Comparison of ENCODE assay signal across 14 mouse cellular contexts in the genomic region with DNA sequence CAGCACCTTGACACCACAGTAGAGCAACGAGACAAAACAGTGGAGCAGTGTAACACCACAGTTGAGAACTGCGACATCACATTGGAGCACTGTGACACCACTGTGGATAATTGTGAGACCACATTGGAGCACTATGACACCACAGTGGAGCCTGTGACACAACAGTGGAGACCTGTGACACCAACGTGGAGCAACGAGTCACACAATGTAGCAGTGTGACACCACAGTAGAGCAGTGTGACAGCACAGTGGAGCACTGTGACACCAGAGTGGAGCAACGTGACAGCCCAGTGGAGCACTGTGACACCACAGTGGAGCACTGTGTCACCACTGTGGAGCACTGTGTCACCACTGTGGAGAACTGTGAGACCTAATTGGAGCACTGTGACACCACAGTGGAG.
DNase-seq lines count a peak whose midpoint lies in the region; ATAC-seq and TF ChIP-seq lines count a peak whose summit lies in the region.
"Had no signal": no experiment of that assay in that cellular context is flagged by ENCODE, and none has a peak within 500 bp of the region (broad histone marks: within the 10 kb centered on the region; RNA-seq: fewer than 3 reads in every experiment).

No protein-coding gene starts in this region.

- H3K4me3 ChIP-seq in embryonic facial prominence, embryonic 11.5 days (ENCODE audit: low read depth, low read length) = no peak overlapping the region
- H3K4me3 ChIP-seq in embryonic facial prominence, embryonic 10.5 days = no peak overlapping the region
- no peak overlapping the region for H3K4me3 ChIP-seq in hindbrain, embryonic 13.5 days
- no peak overlapping the region for H3K4me3 ChIP-seq in hindbrain, postnatal 0 days (ENCODE audit: low read length)
- H3K4me3 ChIP-seq in midbrain, embryonic 11.5 days (ENCODE audit: low read depth, low read length) = no peak overlapping the region
- no peak overlapping the region for H3K4me3 ChIP-seq in midbrain, embryonic 10.5 days
- no peak overlapping the region for H3K4me3 ChIP-seq in midbrain, embryonic 14.5 days (replicated peaks; ENCODE audit: low read depth, low read length)
- H3K4me3 ChIP-seq: heart, embryonic 15.5 days; limb, embryonic 15.5 days had no signal

- H3K4me1 ChIP-seq in embryonic facial prominence, embryonic 11.5 days (ENCODE audit: control insufficient read depth, insufficient read depth, low read length) = no peaks in the 10 kb centered on the region
- no peaks in the 10 kb centered on the region for H3K4me1 ChIP-seq in embryonic facial prominence, embryonic 10.5 days
- no peaks in the 10 kb centered on the region for H3K4me1 ChIP-seq in hindbrain, embryonic 13.5 days (replicated peaks)
- H3K4me1 ChIP-seq in hindbrain, postnatal 0 days (ENCODE audit: insufficient read depth, low read length) = no peaks in the 10 kb centered on the region
- no peaks in the 10 kb centered on the region for H3K4me1 ChIP-seq in midbrain, embryonic 11.5 days (ENCODE audit: control insufficient read depth, insufficient read depth, low read length)
- no peaks in the 10 kb centered on the region for H3K4me1 ChIP-seq in midbrain, embryonic 10.5 days
- H3K4me1 ChIP-seq in midbrain, embryonic 14.5 days (ENCODE audit: control insufficient read depth, insufficient read depth, low read length) = no peaks in the 10 kb centered on the region
- H3K4me1 ChIP-seq: heart, embryonic 15.5 days; limb, embryonic 15.5 days had no signal

- peak; percentile 9; the same call in 1 of the 2 replicates for ATAC-seq in embryonic facial prominence, embryonic 11.5 days (replicated peaks; ENCODE audit: insufficient number of reproducible peaks, low FRiP score, low TSS enrichment, low read depth)
- ATAC-seq in hindbrain, embryonic 13.5 days (ENCODE audit: low FRiP score) = peak; percentile 6; the same call in 1 of the 2 replicates
- no peak for ATAC-seq in hindbrain, postnatal 0 days
- 0 out of 2 replicates have a peak, but pooled peaks have one; percentile 2 for ATAC-seq in midbrain, embryonic 11.5 days (ENCODE audit: low FRiP score)
- peak; percentile 9; the same call in 1 of the 2 replicates for ATAC-seq in midbrain, embryonic 14.5 days (ENCODE audit: low FRiP score, low TSS enrichment)
- ATAC-seq: forebrain, embryonic 16.5 days had no signal

- WGBS in embryonic facial prominence, embryonic 11.5 days = 77% methylated on average over 5 of the region's 5 CpGs
- WGBS in embryonic facial prominence, embryonic 10.5 days = 77% methylated on average over 5 of the region's 5 CpGs
- 73% methylated on average over 5 of the region's 5 CpGs for WGBS in hindbrain, embryonic 13.5 days
- 75% methylated on average over 5 of the region's 5 CpGs for WGBS in hindbrain, postnatal 0 days
- WGBS in midbrain, embryonic 11.5 days = 69% methylated on average over 5 of the region's 5 CpGs
- 74% methylated on average over 5 of the region's 5 CpGs for WGBS in midbrain, embryonic 10.5 days
- 77% methylated on average over 5 of the region's 5 CpGs for WGBS in midbrain, embryonic 14.5 days

- no peak for DNase-seq in embryonic facial prominence, embryonic 11.5 days (ENCODE audit: low spot score)
- DNase-seq in embryonic facial prominence, embryonic 10.5 days (ENCODE audit: low spot score) = no peak
- no peak for DNase-seq in hindbrain, postnatal 0 days (ENCODE audit: low spot score)
- DNase-seq in midbrain, embryonic 11.5 days (ENCODE audit: low spot score, missing footprints) = peak; percentile 17
- DNase-seq in midbrain, embryonic 10.5 days (ENCODE audit: low spot score) = no peak
- no peak for DNase-seq in midbrain, embryonic 14.5 days
- no peak for DNase-seq in left cerebral cortex, postnatal 14 days (ENCODE audit: low spot score in 2 of 2)
- DNase-seq: cerebellum, adult 18-20 months; kidney, adult 2 months; layer of hippocampus, adult 9-11 months had no signal

- H3K27me3 ChIP-seq in embryonic facial prominence, embryonic 11.5 days (ENCODE audit: control insufficient read depth, insufficient read depth, low read length) = no peaks in the 10 kb centered on the region
- no peaks in the 10 kb centered on the region for H3K27me3 ChIP-seq in embryonic facial prominence, embryonic 10.5 days (replicated peaks; ENCODE audit: low read depth, poor library complexity, severe bottlenecking)
- H3K27me3 ChIP-seq in hindbrain, embryonic 13.5 days = no peaks in the 10 kb centered on the region
- H3K27me3 ChIP-seq in hindbrain, postnatal 0 days (ENCODE audit: insufficient read depth, low read length) = no peaks in the 10 kb centered on the region
- H3K27me3 ChIP-seq in midbrain, embryonic 11.5 days (ENCODE audit: control insufficient read depth, insufficient read depth, low read length) = no peaks in the 10 kb centered on the region
- no peaks in the 10 kb centered on the region for H3K27me3 ChIP-seq in midbrain, embryonic 10.5 days (ENCODE audit: low read depth, poor library complexity, severe bottlenecking)
- H3K27me3 ChIP-seq in midbrain, embryonic 14.5 days (ENCODE audit: control insufficient read depth, insufficient read depth, low read length) = no peaks in the 10 kb centered on the region
- H3K27me3 ChIP-seq: heart, embryonic 15.5 days; limb, embryonic 15.5 days had no signal

- H3K4me2 ChIP-seq in embryonic facial prominence, embryonic 11.5 days (ENCODE audit: low read depth, low read length) = no peak overlapping the region
- H3K4me2 ChIP-seq in hindbrain, embryonic 13.5 days = no peak overlapping the region
- H3K4me2 ChIP-seq in hindbrain, postnatal 0 days (ENCODE audit: low read depth, low read length) = no peak overlapping the region
- no peak overlapping the region for H3K4me2 ChIP-seq in midbrain, embryonic 11.5 days
- H3K4me2 ChIP-seq in midbrain, embryonic 14.5 days (ENCODE audit: low read length) = no peak overlapping the region
- H3K4me2 ChIP-seq: heart, embryonic 15.5 days; limb, embryonic 15.5 days had no signal

- H3K9ac ChIP-seq in embryonic facial prominence, embryonic 11.5 days (replicated peaks; ENCODE audit: low read length) = no peak overlapping the region
- no peak overlapping the region for H3K9ac ChIP-seq in hindbrain, embryonic 13.5 days
- no peak overlapping the region for H3K9ac ChIP-seq in hindbrain, postnatal 0 days (replicated peaks; ENCODE audit: low read length)
- no peak overlapping the region for H3K9ac ChIP-seq in midbrain, embryonic 11.5 days (ENCODE audit: low read length)
- H3K9ac ChIP-seq in midbrain, embryonic 14.5 days (replicated peaks; ENCODE audit: low read length) = no peak overlapping the region
- H3K9ac ChIP-seq: heart, embryonic 15.5 days; limb, embryonic 15.5 days had no signal

- intact Hi-C loops in left cerebral cortex, postnatal 14 days (cut with DNase I) = no loop called here

- H3K36me3 ChIP-seq in embryonic facial prominence, embryonic 11.5 days (replicated peaks; ENCODE audit: control insufficient read depth, insufficient read depth, low read depth, low read length) = no peaks in the 10 kb centered on the region; the same call in none of the 2 replicates
- H3K36me3 ChIP-seq in embryonic facial prominence, embryonic 10.5 days (replicated peaks) = no peaks in the 10 kb centered on the region
- H3K36me3 ChIP-seq in hindbrain, embryonic 13.5 days = 0 out of 2 replicates have a peak, but pooled peaks cover 3% of the 10 kb centered on the region
- H3K36me3 ChIP-seq in hindbrain, postnatal 0 days (ENCODE audit: insufficient read depth, low read length) = no peaks in the 10 kb centered on the region
- H3K36me3 ChIP-seq in midbrain, embryonic 11.5 days (ENCODE audit: control insufficient read depth, insufficient read depth, low read length) = no peaks in the 10 kb centered on the region
- H3K36me3 ChIP-seq in midbrain, embryonic 10.5 days = no peaks in the 10 kb centered on the region
- H3K36me3 ChIP-seq in midbrain, embryonic 14.5 days (ENCODE audit: control insufficient read depth, insufficient read depth, low read length) = no peaks in the 10 kb centered on the region
- H3K36me3 ChIP-seq: heart, embryonic 15.5 days; limb, embryonic 15.5 days had no signal

- no peak overlapping the region for H3K27ac ChIP-seq in embryonic facial prominence, embryonic 11.5 days (replicated peaks; ENCODE audit: low read depth, low read length)
- no peak overlapping the region for H3K27ac ChIP-seq in embryonic facial prominence, embryonic 10.5 days (replicated peaks)
- no peak overlapping the region for H3K27ac ChIP-seq in hindbrain, embryonic 13.5 days
- H3K27ac ChIP-seq in hindbrain, postnatal 0 days = no peak overlapping the region
- no peak overlapping the region for H3K27ac ChIP-seq in midbrain, embryonic 11.5 days (ENCODE audit: low read depth, low read length)
- H3K27ac ChIP-seq in midbrain, embryonic 10.5 days (replicated peaks) = no peak overlapping the region
- H3K27ac ChIP-seq in midbrain, embryonic 14.5 days (replicated peaks; ENCODE audit: low read depth, low read length) = no peak overlapping the region
- H3K27ac ChIP-seq: heart, embryonic 15.5 days; limb, embryonic 15.5 days had no signal

- no peak for TF ChIP-seq CTCF in hindbrain, postnatal 0 days (IDR thresholded peaks at IDR 0.05; ENCODE audit: low read depth)

- peaks cover 65% of the 10 kb centered on the region for H3K9me3 ChIP-seq in embryonic facial prominence, embryonic 11.5 days (replicated peaks; ENCODE audit: control insufficient read depth, low read length)
- peaks cover 64% of the 10 kb centered on the region for H3K9me3 ChIP-seq in embryonic facial prominence, embryonic 10.5 days
- H3K9me3 ChIP-seq in hindbrain, embryonic 13.5 days = peaks cover 65% of the 10 kb centered on the region
- peaks cover 62% of the 10 kb centered on the region for H3K9me3 ChIP-seq in hindbrain, postnatal 0 days (ENCODE audit: low read length)
- H3K9me3 ChIP-seq in midbrain, embryonic 11.5 days (ENCODE audit: control insufficient read depth, low read length) = peaks cover 64% of the 10 kb centered on the region
- peaks cover 65% of the 10 kb centered on the region for H3K9me3 ChIP-seq in midbrain, embryonic 10.5 days (replicated peaks)
- H3K9me3 ChIP-seq in midbrain, embryonic 14.5 days (ENCODE audit: control insufficient read depth, low read length) = peaks cover 65% of the 10 kb centered on the region
